Mouse (Mus musculus): ENCODE results near the gene Col23a1. TPM values are rescaled to one million over a fixed set of nuclear protein-coding genes. Genes with fewer than 3 reads are reported as not detected.

Col23a1 gene
- total RNA-seq, 2 experiments from 2014 or later, result 0.09 TPM; not detected in 1

DNA sequence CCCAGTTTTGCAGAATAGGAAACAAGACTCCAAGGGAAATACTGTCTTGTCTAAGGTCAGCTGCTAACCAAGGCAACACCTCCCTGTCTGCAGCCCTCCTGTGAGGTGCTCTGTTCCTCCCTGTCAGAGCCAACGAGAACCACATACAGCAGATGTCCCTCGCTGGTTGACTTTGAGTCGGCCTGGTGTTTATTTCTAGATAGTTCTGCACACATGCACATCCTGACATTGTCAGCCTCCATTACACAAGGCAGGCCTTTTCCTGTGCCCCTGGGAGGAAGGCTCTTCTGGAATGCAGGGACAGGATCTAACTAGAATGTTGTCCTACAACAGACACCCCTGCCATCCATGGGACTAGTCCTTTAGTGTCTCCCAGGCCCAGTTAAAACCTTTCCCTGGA is 231.7 kb downstream of the Col23a1 start:
- ATAC-seq (replicated peaks; ENCODE audit: low FRiP score, poor library complexity, severe bottlenecking), result no peak

DNA sequence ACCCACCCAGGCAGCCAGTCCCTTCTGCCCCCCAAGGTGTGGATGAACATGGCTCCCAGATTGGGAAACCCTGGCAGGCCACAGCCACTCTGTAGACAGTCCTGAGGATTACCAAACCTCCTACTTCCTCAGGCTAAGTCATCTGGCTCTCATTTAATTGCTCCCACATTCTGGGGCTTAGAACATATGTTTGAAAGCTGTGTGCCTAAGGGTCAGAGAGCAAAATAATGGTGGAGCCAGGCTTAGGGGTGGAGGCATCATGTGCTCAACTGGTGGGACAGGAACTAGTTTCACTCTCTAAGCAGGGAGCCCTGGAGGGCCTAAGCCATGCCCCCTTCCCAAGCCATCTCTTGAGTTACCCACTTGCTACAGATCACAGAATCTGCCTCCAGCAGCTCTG is 233.5 kb downstream of the Col23a1 start:
- ATAC-seq (replicated peaks; ENCODE audit: low FRiP score, poor library complexity, severe bottlenecking), result no peak

- ATAC-seq (replicated peaks; ENCODE audit: low FRiP score, poor library complexity, severe bottlenecking), result no peak
Observed at GRCm38 (mm10) chr11:51523625-51524024, 233.9 kb downstream of the Col23a1 start.

GRCm38 (mm10) chr11:51526631-51527161 is 237.0 kb downstream of the Col23a1 start:
- ATAC-seq (replicated peaks; ENCODE audit: low FRiP score, poor library complexity, severe bottlenecking), result no peak

DNA sequence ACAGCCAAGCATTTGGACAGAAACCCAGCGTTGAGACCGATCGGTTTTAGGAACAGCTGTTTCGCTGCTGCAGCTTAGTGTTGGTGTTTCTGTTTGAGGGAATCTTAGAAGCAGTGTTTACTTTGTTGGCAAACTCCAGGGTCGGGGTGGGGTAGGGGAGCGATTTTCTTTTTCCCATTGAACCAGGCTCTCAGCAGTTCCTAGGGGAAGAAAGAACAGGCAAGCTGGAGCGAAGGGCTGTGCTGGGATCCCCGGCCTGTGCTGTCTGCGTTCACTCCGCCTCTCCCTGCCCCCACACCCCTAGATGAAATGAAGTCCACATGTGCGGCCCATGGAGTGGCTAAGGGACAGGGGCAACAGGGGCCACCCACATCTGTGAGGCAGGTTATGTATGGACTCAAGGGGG is 243.4 kb downstream of the Col23a1 start:
- no peak for ATAC-seq (replicated peaks; ENCODE audit: low FRiP score, poor library complexity, severe bottlenecking)

DNA sequence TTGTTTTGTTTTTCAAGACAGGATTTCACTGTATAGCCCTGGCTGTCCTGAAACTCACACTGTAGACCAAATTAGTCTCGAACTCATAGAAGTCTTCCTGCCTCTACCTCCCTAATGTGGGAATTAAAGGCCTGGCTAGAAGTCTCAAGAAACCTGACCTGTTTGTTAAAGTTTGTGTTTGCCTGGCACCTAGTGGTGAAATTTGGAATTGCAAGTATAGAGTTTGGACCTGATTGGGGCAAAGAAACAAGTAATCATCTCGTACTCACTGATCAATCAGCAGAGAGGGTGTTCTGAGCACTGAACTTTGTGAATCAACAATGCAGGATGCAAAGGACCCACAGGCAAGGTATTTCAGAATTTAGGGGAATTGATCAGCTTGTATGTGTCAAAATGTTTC is 244.6 kb downstream of the Col23a1 start:
- no peak for ATAC-seq (replicated peaks; ENCODE audit: low FRiP score, poor library complexity, severe bottlenecking)

GRCm38 (mm10) chr11:51538388-51538787 is 248.7 kb downstream of the Col23a1 start:
- ATAC-seq (replicated peaks; ENCODE audit: low FRiP score, poor library complexity, severe bottlenecking), result no peak

DNA sequence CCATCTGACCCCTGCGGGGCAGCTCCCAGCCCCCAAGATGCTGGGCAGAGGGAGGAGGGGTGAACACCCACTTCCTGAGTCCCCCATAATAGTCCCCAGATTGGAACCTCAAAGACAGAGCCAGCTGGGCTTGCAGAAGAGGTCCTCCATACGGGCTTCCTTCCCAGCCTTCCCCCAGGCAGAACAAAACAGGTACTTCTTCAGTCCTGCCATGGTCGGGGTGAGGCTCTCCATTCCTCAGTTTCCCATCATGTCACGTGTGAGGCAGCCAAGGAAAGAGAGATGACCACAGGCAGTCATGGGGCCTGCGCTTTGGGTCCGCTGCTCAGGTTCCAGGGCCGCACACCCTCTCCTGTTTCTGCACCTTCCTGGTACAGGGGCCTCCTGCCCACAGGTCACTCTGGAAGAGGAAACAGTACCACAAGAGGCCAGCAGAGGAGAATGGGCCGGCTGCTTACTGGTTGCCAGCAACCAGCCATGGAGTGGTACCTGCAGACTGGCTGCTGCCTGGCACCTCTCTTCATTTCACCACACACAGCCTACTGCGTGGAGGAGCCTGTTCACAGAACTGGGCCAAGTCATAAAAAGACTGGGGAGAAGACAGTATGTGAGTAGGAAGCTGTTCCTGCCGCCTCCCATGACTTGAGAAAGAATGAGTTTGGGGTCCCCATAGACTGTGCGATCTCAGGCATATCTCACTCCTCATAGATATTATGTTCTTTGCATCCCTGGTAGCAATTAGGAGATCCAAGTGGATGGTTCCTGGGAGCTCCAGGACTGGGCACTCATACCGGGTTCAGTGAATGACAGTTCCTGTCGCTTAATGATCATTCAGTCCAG is 249.4 kb downstream of the Col23a1 start:
- ATAC-seq (replicated peaks; ENCODE audit: low FRiP score, poor library complexity, severe bottlenecking), result peak; percentile 34

DNA sequence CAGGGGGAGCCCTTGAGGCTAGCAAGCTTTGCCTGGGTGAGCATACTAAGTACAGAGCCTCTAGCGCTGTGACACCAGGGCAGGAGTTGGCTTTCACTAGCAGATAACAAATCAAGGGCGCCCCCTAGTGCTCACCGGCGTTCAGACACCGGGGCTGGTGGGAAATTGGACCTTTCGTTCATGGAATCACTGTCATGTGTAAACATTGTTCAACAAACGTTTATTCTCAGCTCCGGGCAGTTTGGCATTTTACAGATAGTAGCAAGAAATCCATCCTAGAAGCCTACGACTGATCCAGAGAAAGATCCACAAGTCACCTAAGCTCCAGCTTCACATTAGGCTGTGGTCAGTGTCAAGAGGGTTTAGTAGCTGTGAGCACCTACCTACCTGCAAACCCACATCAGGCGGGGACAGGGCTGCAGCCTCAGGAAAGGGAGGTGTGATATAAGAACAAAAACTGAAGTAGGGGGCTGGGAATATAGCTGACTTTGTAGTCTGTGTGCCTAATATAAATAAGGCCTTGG is 250.1 kb downstream of the Col23a1 start:
- ATAC-seq (replicated peaks; ENCODE audit: low FRiP score, poor library complexity, severe bottlenecking), result peak; percentile 86

DNA sequence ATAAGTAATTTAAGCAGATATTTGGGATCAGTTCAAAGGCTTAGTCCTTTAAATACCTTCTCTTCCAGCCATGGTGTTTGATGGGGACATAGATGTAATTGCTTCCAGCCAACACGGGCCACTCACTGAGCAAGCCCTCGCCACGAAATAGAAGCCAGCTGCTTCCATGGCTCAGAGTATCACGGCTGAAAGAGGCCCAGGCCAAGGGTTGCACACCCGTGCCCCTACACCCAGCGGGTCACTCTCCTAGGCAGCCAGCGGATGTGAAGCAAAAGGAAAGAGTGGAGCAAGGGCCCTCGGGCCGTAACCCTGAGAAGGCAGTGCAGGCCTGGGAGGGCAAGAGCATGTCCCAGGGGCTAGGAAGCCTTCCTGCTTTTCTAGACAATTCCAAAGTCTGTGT is 252.7 kb downstream of the Col23a1 start:
- ATAC-seq (replicated peaks; ENCODE audit: low FRiP score, poor library complexity, severe bottlenecking), result no peak

GRCm38 (mm10) chr11:51543487-51544050 is 253.8 kb downstream of the Col23a1 start:
- ATAC-seq (replicated peaks; ENCODE audit: low FRiP score, poor library complexity, severe bottlenecking), result no peak

GRCm38 (mm10) chr11:51544413-51544812 is 254.7 kb downstream of the Col23a1 start:
- no peak for ATAC-seq (replicated peaks; ENCODE audit: low FRiP score, poor library complexity, severe bottlenecking)

DNA sequence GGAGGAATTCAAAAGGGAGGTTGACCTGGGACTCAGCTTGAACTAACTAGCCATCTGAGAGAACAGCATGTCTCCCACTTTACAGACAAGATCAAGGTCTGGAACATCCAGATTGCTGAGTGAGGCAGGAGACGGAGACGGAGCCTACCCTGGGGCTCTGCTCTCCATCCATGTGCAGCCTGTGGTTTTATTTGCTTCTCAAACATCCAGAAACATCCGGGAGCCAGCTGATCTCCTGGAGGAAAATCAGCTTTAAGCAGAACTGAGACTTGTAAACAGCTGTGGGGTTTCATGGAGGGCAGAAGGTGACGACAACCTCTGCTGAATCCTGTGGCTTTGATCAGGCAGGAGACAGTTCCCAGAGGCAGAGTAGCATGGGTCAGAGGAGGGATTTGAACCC is 256.1 kb downstream of the Col23a1 start:
- no peak for ATAC-seq (replicated peaks; ENCODE audit: low FRiP score, poor library complexity, severe bottlenecking)

DNA sequence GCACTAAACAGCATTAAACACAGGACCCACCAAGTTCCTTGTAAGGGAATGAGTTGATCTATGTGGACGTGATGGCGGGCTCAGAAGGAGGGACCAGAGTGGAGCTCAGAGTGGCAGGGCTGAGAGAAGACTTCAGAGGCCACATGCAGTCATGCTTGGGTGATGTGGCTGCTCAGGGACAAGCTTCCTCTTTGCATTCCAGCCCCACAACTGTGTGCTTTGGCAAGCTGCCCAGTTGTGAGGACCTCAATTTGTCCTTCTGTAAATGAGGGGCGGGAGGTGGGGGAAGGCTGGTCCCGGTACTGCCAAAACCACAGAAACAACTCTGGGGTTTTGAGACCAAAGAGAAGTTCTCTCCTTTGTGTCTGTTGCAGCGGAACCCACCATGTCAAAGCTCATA is 261.5 kb downstream of the Col23a1 start:
- no peak for ATAC-seq (replicated peaks; ENCODE audit: low FRiP score, poor library complexity, severe bottlenecking)

GRCm38 (mm10) chr11:51552091-51552490 is 262.4 kb downstream of the Col23a1 start:
- ATAC-seq (replicated peaks; ENCODE audit: low FRiP score, poor library complexity, severe bottlenecking), result no peak

GRCm38 (mm10) chr11:51554590-51554989 is 264.9 kb downstream of the Col23a1 start:
- no peak for ATAC-seq (replicated peaks; ENCODE audit: low FRiP score, poor library complexity, severe bottlenecking)

GRCm38 (mm10) chr11:51555066-51555465 is 265.3 kb downstream of the Col23a1 start:
- no peak for ATAC-seq (replicated peaks; ENCODE audit: low FRiP score, poor library complexity, severe bottlenecking)

DNA sequence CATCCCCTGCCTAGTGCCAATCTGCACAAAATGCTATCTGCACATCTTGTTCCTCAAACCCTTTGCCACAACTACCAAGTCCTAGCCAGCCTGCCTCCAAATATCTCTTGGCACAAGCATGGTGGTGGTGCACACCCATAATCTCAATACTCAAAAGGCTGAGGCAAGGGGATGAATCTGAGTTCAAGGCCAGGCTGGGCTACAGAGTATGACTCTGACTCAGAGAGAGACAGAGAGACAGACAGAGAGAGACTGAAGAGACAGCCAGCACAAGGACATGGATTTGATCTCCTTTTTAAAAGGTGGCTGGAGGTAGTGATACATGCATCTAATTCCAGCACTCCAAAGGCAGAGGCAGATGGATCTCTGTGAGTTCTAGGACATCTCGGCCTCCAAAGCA is 273.6 kb downstream of the Col23a1 start:
- ATAC-seq (replicated peaks; ENCODE audit: low FRiP score, poor library complexity, severe bottlenecking), result no peak

DNA sequence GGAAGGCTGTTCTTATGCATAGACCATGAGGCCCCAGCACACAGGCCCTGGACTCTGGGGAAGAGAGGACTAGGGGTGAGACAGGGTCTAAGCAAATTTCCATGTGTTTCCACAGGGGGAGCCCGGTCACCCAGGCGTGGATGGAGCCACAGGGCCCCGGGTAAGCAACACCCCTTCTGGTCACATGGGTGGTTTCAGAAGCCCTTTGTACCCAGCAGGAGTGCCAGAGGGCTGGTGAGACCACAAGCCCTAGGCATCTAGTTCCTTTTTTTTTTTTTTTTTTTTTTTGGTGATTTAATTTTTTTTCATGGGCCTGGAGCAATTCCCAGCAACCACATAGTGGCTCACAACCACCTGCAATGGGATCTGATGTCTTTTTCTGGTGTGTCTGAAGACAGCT is 275.3 kb downstream of the Col23a1 start:
- no peak for ATAC-seq (replicated peaks; ENCODE audit: low FRiP score, poor library complexity, severe bottlenecking)

GRCm38 (mm10) chr11:51565951-51566350 is 276.2 kb downstream of the Col23a1 start:
- ATAC-seq (replicated peaks; ENCODE audit: low FRiP score, poor library complexity, severe bottlenecking), result peak; percentile 46; the same call in 1 of the 2 replicates

- no peak for ATAC-seq (replicated peaks; ENCODE audit: low FRiP score, poor library complexity, severe bottlenecking)
Observed at GRCm38 (mm10) chr11:51568801-51569200, 279.1 kb downstream of the Col23a1 start.
